Mouse (Mus musculus): ENCODE data around the gene Rps6ka2.

DNA sequence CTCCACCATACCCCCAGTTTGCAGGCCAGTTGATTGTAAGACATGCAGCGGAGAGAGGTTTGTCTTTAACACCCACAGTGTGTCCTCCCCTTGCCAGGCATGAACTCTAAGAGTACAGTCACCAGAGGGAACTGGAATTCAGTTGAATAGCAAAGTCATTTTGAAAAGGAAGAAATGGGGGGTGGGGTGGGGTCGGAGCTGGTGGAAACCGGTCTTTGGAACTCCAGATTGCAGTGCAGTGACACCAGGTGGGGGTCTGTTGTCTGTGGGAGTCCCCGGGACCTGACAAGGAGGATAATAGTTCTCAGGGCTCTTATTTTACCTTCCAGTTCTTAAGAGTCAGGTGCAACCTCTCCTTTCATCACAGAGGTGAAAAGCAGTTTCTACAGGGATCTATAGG, 70.6 kb downstream of the Rps6ka2 start:
- TF ChIP-seq CTCF (IDR thresholded peaks at IDR 0.05; ENCODE audit: borderline replicate concordance, insufficient read depth, low read length) (no peak), POLR2A (IDR thresholded peaks at IDR 0.05; ENCODE audit: low read depth, low read length) (no peak)
